Mouse (Mus musculus) limb, embryonic 10.5 days (tissue): ENCODE results near the gene Btnl4. TPM values are rescaled to one million over a fixed set of nuclear protein-coding genes. Genes with fewer than 3 reads are reported as not detected.
"Not testable (repeated sequence)": the region's sequence is repeated elsewhere in the genome, so short reads cannot be mapped to it uniquely, and the experiment has no call there.

Source experiments
- DNase-seq: peaks from one replicate; pipeline ENCODE4 v3.0.0-alpha.2; 2017; ENCODE audit warnings: low spot score
- H3K27ac ChIP-seq: fragments of 300-500 bp; sonication (generic); 2 replicates; pipeline ENCODE4 v1.5.1; 2016; ENCODE audit warnings: mild to moderate bottlenecking
- H3K27me3 ChIP-seq: fragments of 300-500 bp; sonication (generic); 2 replicates; pipeline ENCODE4 v1.6.1; 2016; ENCODE audit warnings: low read depth, mild to moderate bottlenecking; ENCODE audit not compliant: poor library complexity, severe bottlenecking
- H3K36me3 ChIP-seq: fragments of 300-500 bp; sonication (generic); 2 replicates; pipeline ENCODE4 v1.6.1; 2016; ENCODE audit warnings: mild to moderate bottlenecking, moderate library complexity
- H3K4me1 ChIP-seq: fragments of 300-500 bp; sonication (generic); 2 replicates; pipeline ENCODE4 v1.6.1; 2016
- H3K4me3 ChIP-seq: fragments of 300-500 bp; sonication (generic); 2 replicates; pipeline ENCODE4 v1.5.1; 2016; ENCODE audit warnings: mild to moderate bottlenecking, moderate library complexity
- H3K9me3 ChIP-seq: fragments of 300-500 bp; sonication (generic); replicated peaks from 2 replicates; pipeline ENCODE4 v1.6.1; 2016; ENCODE audit warnings: mild to moderate bottlenecking
- WGBS: fragments of 180-500 bp; shearing (Covaris S2); methylation state at CpG from one replicate; pipeline ENCODE4 v1.1.7; 2016; 5-methylcytosine and 5-hydroxymethylcytosine counted together
- polyA plus RNA-seq: library from polyadenylated mRNA; unstranded; fragments of >200 nt; fragmentation: Nextera tagmentation; extraction: Ambion mirVana; gene quantifications from 2 replicates; pipeline ENCODE4 v1.2.1, GENCODE M21; 2016

Gene Btnl4
- polyA plus RNA-seq, 1 experiment from 2014 or later: not detected

DNA sequence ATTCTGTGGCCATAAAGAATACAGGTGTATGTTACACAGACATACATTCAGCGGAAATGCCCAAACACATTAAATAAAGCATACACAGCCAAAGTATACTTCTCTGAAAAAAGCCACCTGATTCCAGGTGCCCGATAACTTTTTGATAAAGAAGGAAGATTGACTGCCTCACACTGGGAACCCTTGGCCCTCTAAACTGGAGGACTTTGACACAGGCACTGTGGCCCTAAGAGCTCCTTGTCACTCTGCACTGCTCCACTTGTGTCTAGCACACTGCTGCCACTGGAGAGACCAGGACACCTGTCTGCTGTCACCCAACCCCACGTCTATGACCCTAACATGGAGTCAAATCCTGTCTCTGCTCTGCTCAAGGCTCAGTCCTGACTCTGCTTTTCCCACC lies 2.1 kb downstream of the Btnl4 start:
- Histone ChIP-seq H3K27ac (no peak overlapping the region), H3K36me3 (no peaks in the 10 kb centered on the region), H3K27me3 (no peaks in the 10 kb centered on the region), H3K4me3 (no peak overlapping the region), H3K4me1 (no peaks in the 10 kb centered on the region), H3K9me3 (no peaks in the 10 kb centered on the region)
- DNase-seq: no peak
- 85% methylated on average over 3 of the region's 3 CpGs for WGBS

DNA sequence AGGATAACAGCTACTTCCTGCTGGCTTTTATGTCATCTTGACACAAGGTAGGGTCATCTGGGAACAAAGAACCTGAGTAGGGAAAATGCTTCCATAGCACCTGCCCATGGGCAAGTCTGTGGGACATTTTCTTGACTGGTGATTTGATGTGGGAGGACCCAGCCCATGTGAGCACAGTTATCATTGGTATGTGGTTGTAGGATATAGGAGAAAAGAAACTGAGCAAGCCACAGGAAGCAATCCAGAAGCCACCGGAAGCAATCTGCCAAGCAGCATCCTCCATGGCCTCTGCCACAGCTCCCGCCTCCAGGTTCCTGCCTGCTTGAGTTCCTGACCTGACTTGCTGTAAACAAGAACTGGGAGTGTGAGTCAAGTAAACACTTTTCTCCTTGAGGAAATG lies 6.6 kb downstream of the Btnl4 start:
- Histone ChIP-seq H3K36me3 (no peaks in the 10 kb centered on the region), H3K9me3 (no peaks in the 10 kb centered on the region), H3K4me1 (no peaks in the 10 kb centered on the region), H3K27me3 (no peaks in the 10 kb centered on the region; the same call in 1 of the 2 replicates), H3K4me3 (no peak overlapping the region), H3K27ac (no peak overlapping the region)
- WGBS: 92% methylated on average over 2 of the region's 2 CpGs
- no peak for DNase-seq

DNA sequence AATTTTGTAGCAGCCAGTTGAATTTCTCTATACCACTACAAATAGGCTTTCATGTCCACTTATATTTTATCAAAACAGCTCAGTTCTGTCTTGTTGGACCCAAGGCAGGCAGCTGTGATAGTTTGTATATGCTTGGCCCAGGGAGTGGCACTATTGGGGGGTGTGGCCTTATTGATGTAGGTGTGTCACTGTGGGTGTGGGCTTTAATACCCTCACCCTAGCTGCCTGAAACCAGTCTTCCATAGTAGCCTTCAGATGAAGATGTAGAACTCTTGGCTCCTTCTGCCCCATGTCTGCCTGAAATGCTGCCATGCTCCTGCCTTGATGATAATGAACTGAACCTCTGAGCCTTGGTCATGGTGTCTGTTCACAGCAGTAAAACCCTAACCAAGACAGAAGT lies 11.2 kb downstream of the Btnl4 start:
- not testable (repeated sequence) for H3K4me1 ChIP-seq, H3K36me3 ChIP-seq, H3K27me3 ChIP-seq, H3K9me3 ChIP-seq, H3K4me3 ChIP-seq, DNase-seq, H3K27ac ChIP-seq

DNA sequence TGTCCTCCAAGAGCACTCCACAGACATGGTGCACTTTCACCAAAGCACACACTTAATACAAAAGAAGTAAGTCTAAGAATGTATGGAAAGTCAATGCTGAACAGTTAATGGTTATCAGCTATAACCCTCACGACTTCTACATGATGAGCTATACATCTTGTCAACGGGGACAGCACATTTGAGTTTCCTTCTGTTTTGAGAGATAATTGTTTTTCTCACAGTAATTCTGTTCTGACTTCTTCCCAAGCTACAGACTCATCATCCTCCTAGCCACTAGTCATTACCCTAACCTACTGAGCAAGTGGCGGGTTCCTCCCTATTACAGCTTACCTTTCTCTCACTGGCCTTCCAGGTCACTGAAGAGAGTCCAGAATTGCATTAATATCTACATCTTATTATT lies 17.9 kb downstream of the Btnl4 start:
- DNase-seq: no peak

DNA sequence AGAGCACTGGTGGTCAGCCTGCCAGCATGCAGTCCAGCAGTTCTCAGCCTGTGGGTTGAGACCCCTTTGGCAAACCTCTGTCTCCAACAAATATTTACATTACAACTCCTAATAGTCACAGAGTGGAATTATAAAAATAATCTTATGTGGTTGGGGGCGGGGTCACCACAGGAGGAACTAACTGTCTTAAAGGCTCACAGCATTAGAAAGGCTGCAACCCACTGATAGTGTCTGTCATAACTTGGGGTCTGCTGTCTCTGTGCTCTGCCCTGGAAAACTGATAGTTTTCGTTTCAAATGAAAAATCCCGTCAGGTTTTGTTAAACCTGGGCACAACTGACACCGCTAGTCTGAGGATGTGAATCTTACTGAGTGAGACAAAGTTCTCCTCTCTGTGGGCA lies 19.4 kb downstream of the Btnl4 start:
- Histone ChIP-seq H3K9me3 (no peaks in the 10 kb centered on the region), H3K27me3 (no peaks in the 10 kb centered on the region), H3K27ac (no peak overlapping the region), H3K4me3 (no peak overlapping the region), H3K4me1 (no peaks in the 10 kb centered on the region; the same call in 1 of the 2 replicates), H3K36me3 (no peaks in the 10 kb centered on the region)
- no peak for DNase-seq
- WGBS: 85% methylated on average over 4 of the region's 4 CpGs

More for the DNA sequence above, 17.9 kb downstream of the Btnl4 start:
- Histone ChIP-seq H3K36me3 (no peaks in the 10 kb centered on the region), H3K27me3 (no peaks in the 10 kb centered on the region), H3K4me3 (no peak overlapping the region), H3K4me1 (no peaks in the 10 kb centered on the region), H3K27ac (no peak overlapping the region), H3K9me3 (no peaks in the 10 kb centered on the region)
- WGBS: 88% methylated on average over 3 of the region's 3 CpGs

DNA sequence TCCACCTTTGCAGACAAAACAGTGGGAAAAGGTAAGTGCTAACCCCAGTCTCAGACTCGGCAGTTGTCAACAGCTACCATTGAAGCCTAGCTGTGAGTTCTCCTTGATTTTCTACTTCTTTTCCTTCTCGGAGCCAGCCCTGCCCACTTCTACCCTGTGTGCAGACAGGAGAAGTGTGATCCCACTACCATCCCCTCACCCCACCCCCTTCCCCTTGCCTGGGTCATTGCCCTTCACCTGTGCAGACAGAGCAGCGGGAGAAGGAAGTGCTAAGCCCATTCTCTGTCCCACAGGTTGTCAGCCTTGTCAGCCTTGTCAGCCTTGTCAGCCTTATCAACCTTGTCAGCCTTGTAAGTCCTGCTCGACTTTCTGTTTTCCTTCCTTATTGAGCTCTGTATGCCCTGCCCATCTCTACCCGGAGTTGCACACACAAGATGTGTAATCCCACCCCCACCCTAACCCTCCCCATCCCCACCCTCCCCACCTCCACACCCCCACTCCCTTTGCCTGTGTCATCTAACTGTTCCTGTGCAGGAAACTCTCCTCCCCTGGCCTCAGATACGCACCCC lies 28.6 kb downstream of the Btnl4 start:
- H3K9me3 ChIP-seq: no peaks in the 10 kb centered on the region

DNA sequence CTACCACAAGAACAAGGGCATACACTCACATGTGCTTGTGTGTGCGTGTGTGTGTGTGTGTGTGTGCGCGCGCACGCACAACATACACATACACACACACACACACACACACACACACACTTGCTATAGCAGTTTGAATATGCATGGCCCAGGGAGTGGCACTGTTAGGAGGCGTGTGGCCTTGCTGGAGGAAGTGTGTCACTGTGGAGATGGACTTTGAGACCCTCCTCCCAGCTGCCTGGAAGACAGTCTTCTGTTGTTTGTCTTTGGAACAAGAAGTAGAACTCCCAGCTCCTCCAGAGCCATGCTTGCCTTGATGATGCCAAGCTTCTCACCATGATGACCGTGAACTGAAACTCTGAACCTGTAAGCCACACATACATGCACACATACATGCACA lies 35.1 kb downstream of the Btnl4 start:
- Histone ChIP-seq H3K4me3 (no peak overlapping the region), H3K4me1 (0 out of 2 replicates have a peak, but pooled peaks cover 2% of the 10 kb centered on the region), H3K27ac (no peak overlapping the region), H3K9me3 (no peaks in the 10 kb centered on the region), H3K27me3 (no peaks in the 10 kb centered on the region), H3K36me3 (no peaks in the 10 kb centered on the region)
- DNase-seq: no peak
- WGBS: 92% methylated on average over 7 of the region's 7 CpGs

More for the DNA sequence above, 28.6 kb downstream of the Btnl4 start:
- Histone ChIP-seq H3K27me3 (no peaks in the 10 kb centered on the region), H3K27ac (no peak overlapping the region), H3K36me3 (no peaks in the 10 kb centered on the region), H3K4me1 (peaks cover 2% of the 10 kb centered on the region; the same call in 1 of the 2 replicates), H3K4me3 (no peak overlapping the region)
- 53% methylated on average over 6 of the region's 6 CpGs for WGBS
- DNase-seq: no peak

DNA sequence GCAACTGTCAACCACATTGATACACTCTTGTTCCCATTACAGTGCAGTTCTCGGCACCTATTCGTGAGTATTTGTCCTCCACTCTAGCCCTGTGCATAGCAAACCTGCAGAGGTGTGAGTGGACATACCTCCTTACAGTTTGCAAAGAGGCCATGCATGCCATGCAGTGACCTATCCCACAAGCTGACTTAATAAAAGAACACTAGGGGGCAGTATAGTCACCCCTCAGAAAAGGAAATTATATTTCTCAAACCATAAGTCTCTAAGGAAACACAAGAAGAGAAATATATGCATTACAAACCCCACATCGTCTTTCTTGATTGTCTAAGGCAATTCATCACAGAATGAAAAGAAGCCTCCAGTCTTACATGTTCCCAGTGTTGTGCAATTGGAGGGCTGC lies 37.3 kb downstream of the Btnl4 start:
- Histone ChIP-seq H3K27ac (no peak overlapping the region), H3K4me3 (no peak overlapping the region), H3K9me3 (no peaks in the 10 kb centered on the region), H3K4me1 (no peaks in the 10 kb centered on the region), H3K27me3 (no peaks in the 10 kb centered on the region), H3K36me3 (no peaks in the 10 kb centered on the region)
- WGBS: 58% methylated on average over 3 of the region's 3 CpGs
- DNase-seq: no peak

DNA sequence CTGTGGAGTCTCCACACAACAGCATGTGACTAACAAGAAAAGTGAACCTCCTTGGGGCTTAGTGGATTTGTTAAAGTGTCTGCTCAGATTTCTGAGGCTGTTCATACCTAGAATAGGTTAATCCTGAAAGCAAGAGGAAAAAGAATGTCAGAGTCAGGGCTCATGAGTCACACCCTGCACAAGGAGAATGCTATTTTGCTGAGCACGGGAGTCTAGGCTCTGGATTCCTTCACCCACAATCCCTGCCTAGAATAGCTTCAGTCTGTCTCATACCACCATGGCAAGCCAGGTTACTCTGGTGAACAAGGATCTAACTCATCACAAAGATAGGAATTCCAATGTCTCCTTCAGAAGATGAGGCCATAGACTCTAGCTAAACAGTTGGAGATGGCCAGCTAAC lies 38.5 kb downstream of the Btnl4 start:
- WGBS: 75% methylated on average over 1 of the region's 1 CpGs
- no peak for DNase-seq
- no peak overlapping the region for H3K4me3 ChIP-seq
- H3K27me3 ChIP-seq: no peaks in the 10 kb centered on the region
- H3K36me3 ChIP-seq: no peaks in the 10 kb centered on the region
- no peak overlapping the region for H3K27ac ChIP-seq
- no peaks in the 10 kb centered on the region for H3K4me1 ChIP-seq
- no peaks in the 10 kb centered on the region for H3K9me3 ChIP-seq

DNA sequence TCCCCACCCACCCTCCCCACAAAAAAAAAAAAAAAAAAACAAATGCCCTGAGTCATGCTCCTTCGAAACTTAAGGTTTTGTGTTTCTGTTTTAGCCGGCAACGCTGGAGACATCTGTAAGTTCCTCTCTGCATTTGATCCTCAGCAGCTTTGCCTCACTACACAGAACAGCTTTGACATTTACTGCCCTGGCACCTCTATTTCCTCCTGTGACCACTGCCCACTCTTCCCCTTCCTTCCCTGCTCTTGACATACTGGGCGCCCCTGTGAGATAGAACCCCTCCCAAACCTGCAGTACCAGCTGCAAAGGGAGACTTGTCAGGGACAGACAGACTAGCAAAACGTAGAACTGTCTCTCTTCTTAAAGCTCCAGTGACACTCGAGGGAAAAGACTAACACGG lies 39.5 kb downstream of the Btnl4 start:
- Histone ChIP-seq H3K4me1 (no peaks in the 10 kb centered on the region), H3K27me3 (no peaks in the 10 kb centered on the region), H3K4me3 (no peak overlapping the region), H3K9me3 (no peaks in the 10 kb centered on the region), H3K36me3 (no peaks in the 10 kb centered on the region), H3K27ac (no peak overlapping the region)
- no peak for DNase-seq
- WGBS: 65% methylated on average over 7 of the region's 7 CpGs

DNA sequence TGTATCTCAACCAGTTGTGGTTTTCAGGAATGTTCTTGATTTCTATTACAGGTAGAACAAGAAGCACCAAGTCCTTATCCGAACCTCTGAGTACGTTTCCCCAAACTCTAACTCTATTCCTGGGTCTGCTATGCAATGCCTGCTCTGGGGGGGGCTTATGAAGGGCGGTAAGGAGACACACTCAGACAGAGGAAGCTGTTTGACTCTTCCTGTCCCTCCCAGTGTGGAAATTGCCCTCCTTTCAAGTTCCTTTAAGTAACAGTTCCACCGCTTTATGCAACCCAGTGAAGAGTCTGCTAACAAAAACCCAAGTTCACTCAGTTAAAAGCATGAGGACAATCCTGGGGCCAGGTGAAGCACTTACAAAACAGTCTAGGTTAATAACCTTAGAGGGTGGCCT lies 40.0 kb downstream of the Btnl4 start:
- Histone ChIP-seq H3K4me3 (no peak overlapping the region), H3K36me3 (no peaks in the 10 kb centered on the region), H3K9me3 (no peaks in the 10 kb centered on the region), H3K27me3 (no peaks in the 10 kb centered on the region), H3K4me1 (no peaks in the 10 kb centered on the region), H3K27ac (no peak overlapping the region)
- 78% methylated on average over 4 of the region's 4 CpGs for WGBS
- DNase-seq: no peak

DNA sequence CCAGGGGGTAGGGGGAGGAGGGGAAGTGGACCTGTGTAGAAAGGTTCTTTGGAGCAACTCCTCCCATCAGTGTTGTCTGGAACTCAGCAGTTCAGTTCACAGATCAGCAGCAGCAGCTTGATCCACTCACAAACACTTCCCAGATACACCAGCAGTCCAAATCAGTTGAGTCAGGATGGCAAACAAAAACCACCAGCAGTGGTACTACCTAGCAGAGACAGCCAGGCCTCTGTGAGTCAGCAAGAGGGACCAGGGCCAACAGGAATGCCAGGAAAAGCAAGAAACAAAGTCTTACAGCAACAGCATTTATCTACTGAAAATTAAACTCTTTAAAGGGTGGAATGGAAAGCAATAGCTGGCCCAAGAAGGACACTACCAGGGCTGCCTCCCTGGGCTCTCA lies 49.5 kb downstream of the Btnl4 start:
- DNase-seq: no peak
- H3K27ac ChIP-seq: no peak overlapping the region
- H3K4me1 ChIP-seq: no peaks in the 10 kb centered on the region
- no peaks in the 10 kb centered on the region for H3K36me3 ChIP-seq
- H3K4me3 ChIP-seq: no peak overlapping the region
- no peaks in the 10 kb centered on the region for H3K9me3 ChIP-seq
- H3K27me3 ChIP-seq: no peaks in the 10 kb centered on the region

DNA sequence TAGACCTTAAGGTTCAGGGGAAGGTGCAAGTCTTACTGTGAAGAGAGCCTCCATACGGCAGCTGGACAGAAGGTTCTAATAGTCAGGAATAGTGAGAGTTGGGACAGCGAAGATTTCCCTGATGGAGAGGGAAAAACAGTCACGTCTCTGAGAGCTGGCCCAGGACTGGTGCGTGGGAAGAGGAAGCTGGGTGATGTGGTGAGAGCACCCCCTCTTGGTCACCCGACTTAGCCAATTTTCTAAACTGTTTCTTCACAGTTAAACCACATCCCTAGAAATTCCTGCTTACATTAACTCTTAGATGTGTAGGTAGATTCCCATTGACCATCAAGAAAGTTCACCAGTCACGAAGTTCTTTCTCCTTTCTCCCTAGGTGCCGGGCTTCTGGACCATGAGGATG lies 57.1 kb downstream of the Btnl4 start:
- no peak for DNase-seq
- WGBS: 63% methylated on average over 7 of the region's 7 CpGs
- no peak overlapping the region for H3K27ac ChIP-seq
- H3K27me3 ChIP-seq: no peaks in the 10 kb centered on the region
- no peak overlapping the region for H3K4me3 ChIP-seq
- no peaks in the 10 kb centered on the region for H3K9me3 ChIP-seq
- H3K4me1 ChIP-seq: no peaks in the 10 kb centered on the region
- H3K36me3 ChIP-seq: no peaks in the 10 kb centered on the region
